Mouse (Mus musculus): ENCODE measurements around the gene A930033H14Rik. TPM values are rescaled to one million over a fixed set of nuclear protein-coding genes. Genes with fewer than 3 reads are reported as not detected.

Gene A930033H14Rik
- polyA plus RNA-seq, 1 experiment from 2014 or later, result 1.4 TPM

GRCm38 (mm10) chr10:69161503-69161902 is 51.4 kb downstream of the A930033H14Rik start:
- ATAC-seq (ENCODE audit: low FRiP score), result no peak
- no peak overlapping the region for H3K4me2 ChIP-seq
- H3K36me3 ChIP-seq, result no peaks in the 10 kb centered on the region
- no peak overlapping the region for H3K27ac ChIP-seq (replicated peaks)
- 66% methylated on average over 3 of the region's 3 CpGs for WGBS
- H3K9ac ChIP-seq (replicated peaks), result no peak overlapping the region
- H3K4me1 ChIP-seq, result no peaks in the 10 kb centered on the region
- no peak overlapping the region for H3K4me3 ChIP-seq (replicated peaks)
- H3K27me3 ChIP-seq (replicated peaks), result no peaks in the 10 kb centered on the region
- no peaks in the 10 kb centered on the region for H3K9me3 ChIP-seq (replicated peaks)

- Histone ChIP-seq H3K4me2 (no peak overlapping the region), H3K9ac (replicated peaks) (no peak overlapping the region), H3K36me3 (no peaks in the 10 kb centered on the region), H3K4me1 (no peaks in the 10 kb centered on the region), H3K27me3 (replicated peaks) (no peaks in the 10 kb centered on the region), H3K4me3 (replicated peaks) (no peak overlapping the region), H3K27ac (replicated peaks) (no peak overlapping the region), H3K9me3 (replicated peaks) (no peaks in the 10 kb centered on the region)
- 93% methylated on average over 2 of the region's 2 CpGs for WGBS
- ATAC-seq (ENCODE audit: low FRiP score), result no peak
These were observed 52.0 kb downstream of the A930033H14Rik start for GRCm38 (mm10) chr10:69160877-69161276.

Other genes with a start within 250 kb of the A930033H14Rik start
- gene Rhobtb1, start 61.7 kb downstream of the A930033H14Rik start, polyA plus RNA-seq (2015; fragmentation: Nextera tagmentation; extraction: Ambion mirVana), result 15.7 and 16.1 TPM in 2 replicates
- gene Cdk1, start 139.8 kb upstream of the A930033H14Rik start, polyA plus RNA-seq (2015; fragmentation: Nextera tagmentation; extraction: Ambion mirVana), result 54.8 and 142 TPM in 2 replicates
- 84.8 and 89.5 TPM in 2 replicates for gene Ank3, start 185.7 kb upstream of the A930033H14Rik start, polyA plus RNA-seq (2015; fragmentation: Nextera tagmentation; extraction: Ambion mirVana)